Mouse (Mus musculus) liver, embryonic 13.5 days (tissue): ENCODE results near the gene Tbc1d4. TPM values are rescaled to one million over a fixed set of nuclear protein-coding genes. Genes with fewer than 3 reads are reported as not detected.
"Not testable (repeated sequence)": the region's sequence is repeated elsewhere in the genome, so short reads cannot be mapped to it uniquely, and the experiment has no call there.

ENCODE experiments used
- ATAC-seq: fragments of 200-750 bp; cut with Nextera tagmentation; 2 replicates; pipeline ENCODE4 v1.8.0; 2017; ENCODE audit warnings: low read depth, mild to moderate bottlenecking, moderate number of reproducible peaks, moderate library complexity
- DNase-seq: peaks from one replicate; pipeline ENCODE4 v3.0.0; 2022
- H3K27ac ChIP-seq: fragments of 300-500 bp; sonication (generic); 2 replicates; pipeline ENCODE4 v1.5.1; 2015; ENCODE audit warnings: moderate library complexity, mild to moderate bottlenecking, inconsistent platforms
- H3K27me3 ChIP-seq: fragments of 300-500 bp; sonication (generic); 2 replicates; pipeline ENCODE4 v1.6.1; 2015; ENCODE audit warnings: mild to moderate bottlenecking, inconsistent platforms
- H3K36me3 ChIP-seq: fragments of 300-500 bp; sonication (generic); 2 replicates; pipeline ENCODE4 v1.6.1; 2015; ENCODE audit warnings: mild to moderate bottlenecking, inconsistent platforms
- H3K4me1 ChIP-seq: fragments of 300-500 bp; sonication (generic); replicated peaks from 2 replicates; pipeline ENCODE4 v1.6.1; 2015; ENCODE audit warnings: inconsistent platforms
- H3K4me2 ChIP-seq: fragments of 300-500 bp; sonication (generic); 2 replicates; pipeline ENCODE4 v1.6.1; 2015; ENCODE audit warnings: inconsistent platforms, mild to moderate bottlenecking, moderate library complexity
- H3K4me3 ChIP-seq: fragments of 300-500 bp; sonication (generic); replicated peaks from 2 replicates; pipeline ENCODE4 v1.5.1; 2015; ENCODE audit warnings: mild to moderate bottlenecking, inconsistent platforms
- H3K9ac ChIP-seq: fragments of 300-500 bp; sonication (generic); 2 replicates; pipeline ENCODE4 v1.6.1; 2015; ENCODE audit warnings: mild to moderate bottlenecking, inconsistent platforms
- H3K9me3 ChIP-seq: fragments of 300-500 bp; sonication (generic); replicated peaks from 2 replicates; pipeline ENCODE4 v1.6.1; 2016; ENCODE audit warnings: inconsistent platforms
- WGBS: fragments of 180-500 bp; shearing (Covaris S2); methylation state at CpG from one replicate; pipeline ENCODE4 v1.1.7; 2015; ENCODE audit not compliant: insufficient replicate concordance; 5-methylcytosine and 5-hydroxymethylcytosine counted together
- polyA plus RNA-seq: library from polyadenylated mRNA; unstranded; fragments of >200 nt; fragmentation: Nextera tagmentation; extraction: Ambion mirVana; gene quantifications from 2 replicates; pipeline ENCODE4 v1.2.1, GENCODE M21; 2015

Tbc1d4 gene
- polyA plus RNA-seq, 1 experiment from 2014 or later = 1.7 TPM

GRCm38 (mm10) chr14:101594001-101594400, 15.0 kb downstream of the Tbc1d4 start:
- H3K4me3 ChIP-seq = no peak overlapping the region
- H3K4me1 ChIP-seq = no peaks in the 10 kb centered on the region
- no peak overlapping the region for H3K9ac ChIP-seq
- no peaks in the 10 kb centered on the region for H3K36me3 ChIP-seq
- WGBS = 72% methylated on average over 5 of the region's 5 CpGs
- no peaks in the 10 kb centered on the region for H3K27me3 ChIP-seq
- DNase-seq (no peak), ATAC-seq (no peak)
- H3K9me3 ChIP-seq = no peaks in the 10 kb centered on the region
- H3K4me2 ChIP-seq = no peak overlapping the region
- H3K27ac ChIP-seq = no peak overlapping the region

- H3K9me3 ChIP-seq = no peaks in the 10 kb centered on the region
- ATAC-seq (no peak), DNase-seq (no peak)
- no peaks in the 10 kb centered on the region for H3K4me1 ChIP-seq
- H3K4me2 ChIP-seq = no peak overlapping the region
- no peaks in the 10 kb centered on the region for H3K36me3 ChIP-seq
- no peak overlapping the region for H3K27ac ChIP-seq
- 75% methylated on average over 7 of the region's 7 CpGs for WGBS
- H3K9ac ChIP-seq = no peak overlapping the region
- H3K27me3 ChIP-seq = no peaks in the 10 kb centered on the region
- no peak overlapping the region for H3K4me3 ChIP-seq
Observed at GRCm38 (mm10) chr14:101593340-101593739, 15.7 kb downstream of the Tbc1d4 start.

DNA sequence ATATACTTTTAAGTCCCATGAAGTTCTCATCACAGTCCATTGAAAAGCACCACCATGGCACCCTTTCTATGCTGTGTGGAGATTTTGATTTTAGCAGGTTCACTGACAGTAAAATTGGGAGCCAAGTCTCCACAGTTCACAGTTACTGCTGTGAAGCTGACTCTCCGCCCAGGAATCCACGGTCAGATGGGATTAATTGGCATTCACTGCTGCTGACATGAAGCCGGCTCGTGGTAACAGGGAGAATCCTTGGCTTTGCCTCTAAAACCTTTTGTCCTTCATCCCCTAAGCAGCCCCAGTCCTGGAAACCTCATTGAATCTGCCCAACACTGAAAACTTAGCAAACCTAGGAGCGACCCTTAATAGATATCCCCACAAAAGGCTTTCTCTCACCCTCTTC, 17.9 kb downstream of the Tbc1d4 start:
- Histone ChIP-seq H3K4me3 (no peak overlapping the region), H3K27me3 (no peaks in the 10 kb centered on the region), H3K4me1 (no peaks in the 10 kb centered on the region), H3K9ac (no peak overlapping the region), H3K4me2 (no peak overlapping the region), H3K27ac (no peak overlapping the region), H3K9me3 (no peaks in the 10 kb centered on the region), H3K36me3 (no peaks in the 10 kb centered on the region)
- ATAC-seq (no peak), DNase-seq (no peak)
- WGBS = 71% methylated on average over 5 of the region's 5 CpGs

GRCm38 (mm10) chr14:101588209-101588991, 20.6 kb downstream of the Tbc1d4 start:
- ATAC-seq, H3K36me3 ChIP-seq, H3K9ac ChIP-seq, H3K4me3 ChIP-seq, H3K4me2 ChIP-seq, H3K27ac ChIP-seq, H3K4me1 ChIP-seq, H3K27me3 ChIP-seq, DNase-seq, H3K9me3 ChIP-seq: not testable (repeated sequence)
- WGBS = 46% methylated on average over 3 of the region's 4 CpGs

DNA sequence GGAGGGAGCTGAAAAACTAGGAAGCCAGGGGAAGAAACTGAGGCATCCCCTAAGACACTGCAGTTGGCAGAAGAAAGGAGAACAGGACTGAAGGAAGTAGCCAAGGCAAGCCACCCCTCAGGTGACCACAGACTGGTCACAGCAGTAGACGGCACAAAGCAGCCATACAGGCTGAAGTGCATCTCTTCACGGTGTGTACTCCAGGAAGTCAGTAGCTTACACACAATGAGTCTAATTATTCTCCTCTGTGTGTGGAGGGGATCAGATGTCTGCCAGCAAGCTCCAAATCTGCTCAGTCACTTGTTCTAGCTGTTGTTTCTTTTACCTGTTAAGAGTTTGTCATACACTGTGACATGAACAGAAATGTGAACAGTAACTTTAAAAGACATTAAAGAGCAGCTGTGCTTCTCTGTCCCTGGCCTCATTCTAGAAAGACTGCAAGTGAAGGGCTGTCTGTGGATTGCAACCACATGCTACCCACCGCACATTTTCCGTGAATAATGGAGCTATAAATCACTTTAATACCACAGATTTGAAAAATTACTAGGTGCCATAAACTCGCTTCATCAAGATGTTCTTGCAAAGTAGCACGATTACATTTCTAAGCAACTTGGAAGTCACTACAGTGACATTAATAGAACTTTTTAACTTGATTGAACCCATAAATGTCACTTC, 21.5 kb downstream of the Tbc1d4 start:
- H3K4me2 ChIP-seq, H3K27ac ChIP-seq, ATAC-seq, H3K4me3 ChIP-seq, H3K9me3 ChIP-seq, H3K4me1 ChIP-seq, H3K36me3 ChIP-seq, H3K9ac ChIP-seq, DNase-seq, H3K27me3 ChIP-seq: not testable (repeated sequence)
- 63% methylated on average over 5 of the region's 6 CpGs for WGBS

- no peak overlapping the region for H3K27ac ChIP-seq
- no peak overlapping the region for H3K4me3 ChIP-seq
- no peak overlapping the region for H3K9ac ChIP-seq
- ATAC-seq (no peak), DNase-seq (no peak)
- 37% methylated on average over 7 of the region's 7 CpGs for WGBS
- H3K9me3 ChIP-seq = no peaks in the 10 kb centered on the region
- no peak overlapping the region for H3K4me2 ChIP-seq
- no peaks in the 10 kb centered on the region for H3K4me1 ChIP-seq
- no peaks in the 10 kb centered on the region for H3K36me3 ChIP-seq
- no peaks in the 10 kb centered on the region for H3K27me3 ChIP-seq
Observed at GRCm38 (mm10) chr14:101586096-101586495, 22.9 kb downstream of the Tbc1d4 start.

GRCm38 (mm10) chr14:101575651-101576050, 33.3 kb downstream of the Tbc1d4 start:
- H3K27me3 ChIP-seq = no peaks in the 10 kb centered on the region
- no peak overlapping the region for H3K4me2 ChIP-seq
- no peaks in the 10 kb centered on the region for H3K36me3 ChIP-seq
- H3K4me1 ChIP-seq = no peaks in the 10 kb centered on the region
- H3K9ac ChIP-seq = no peak overlapping the region
- ATAC-seq = no peak
- no peak overlapping the region for H3K4me3 ChIP-seq
- 39% methylated on average over 3 of the region's 3 CpGs for WGBS
- H3K27ac ChIP-seq = no peak overlapping the region
- H3K9me3 ChIP-seq = no peaks in the 10 kb centered on the region
- DNase-seq = no peak

GRCm38 (mm10) chr14:101574536-101574935, 34.5 kb downstream of the Tbc1d4 start:
- H3K27me3 ChIP-seq = no peaks in the 10 kb centered on the region
- no peak overlapping the region for H3K4me2 ChIP-seq
- ATAC-seq (no peak), DNase-seq (no peak)
- no peak overlapping the region for H3K27ac ChIP-seq
- H3K9ac ChIP-seq = no peak overlapping the region
- H3K36me3 ChIP-seq = no peaks in the 10 kb centered on the region
- 80% methylated on average over 1 of the region's 1 CpGs for WGBS
- no peak overlapping the region for H3K4me3 ChIP-seq
- H3K4me1 ChIP-seq = no peaks in the 10 kb centered on the region
- no peaks in the 10 kb centered on the region for H3K9me3 ChIP-seq

DNA sequence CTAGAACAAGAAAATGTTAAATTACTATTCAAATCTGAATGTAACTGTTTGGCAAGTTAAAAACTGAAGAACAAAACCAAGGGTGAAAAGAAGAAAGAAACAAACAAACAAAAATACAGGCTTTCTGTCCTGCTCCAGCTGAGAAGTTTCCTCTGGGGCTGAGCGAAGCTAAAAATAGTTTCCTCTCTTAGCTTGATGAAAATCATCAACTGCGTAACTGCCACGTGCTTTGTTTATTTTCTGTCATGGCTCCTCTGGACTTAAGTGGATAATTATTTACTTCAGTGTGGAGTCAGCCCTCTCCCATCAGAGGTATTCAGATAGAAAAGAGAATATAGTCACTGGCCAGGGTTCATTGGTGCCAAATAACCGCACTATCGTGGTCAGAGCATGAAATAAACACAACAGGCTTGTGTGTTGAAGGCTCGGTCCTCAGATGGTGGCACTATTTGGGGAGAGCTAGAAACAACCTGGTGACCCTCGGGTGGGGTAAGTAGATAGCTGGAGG, 35.8 kb downstream of the Tbc1d4 start:
- H3K9ac ChIP-seq = no peak overlapping the region
- no peaks in the 10 kb centered on the region for H3K36me3 ChIP-seq
- H3K27ac ChIP-seq = no peak overlapping the region
- H3K4me1 ChIP-seq = no peaks in the 10 kb centered on the region
- H3K27me3 ChIP-seq = no peaks in the 10 kb centered on the region
- WGBS = 57% methylated on average over 7 of the region's 7 CpGs
- ATAC-seq = no peak
- H3K4me3 ChIP-seq = no peak overlapping the region
- H3K4me2 ChIP-seq = no peak overlapping the region
- no peaks in the 10 kb centered on the region for H3K9me3 ChIP-seq
- DNase-seq = no peak

GRCm38 (mm10) chr14:101568828-101569227, 40.2 kb downstream of the Tbc1d4 start:
- no peak overlapping the region for H3K4me2 ChIP-seq
- no peak for DNase-seq
- ATAC-seq = no peak
- no peak overlapping the region for H3K9ac ChIP-seq
- H3K27ac ChIP-seq = no peak overlapping the region
- no peaks in the 10 kb centered on the region for H3K4me1 ChIP-seq
- 67% methylated on average over 2 of the region's 2 CpGs for WGBS
- no peak overlapping the region for H3K4me3 ChIP-seq
- H3K27me3 ChIP-seq = no peaks in the 10 kb centered on the region
- no peaks in the 10 kb centered on the region for H3K36me3 ChIP-seq
- no peaks in the 10 kb centered on the region for H3K9me3 ChIP-seq

GRCm38 (mm10) chr14:101566717-101567116, 42.3 kb downstream of the Tbc1d4 start:
- ATAC-seq = no peak
- no peak overlapping the region for H3K9ac ChIP-seq
- H3K36me3 ChIP-seq = no peaks in the 10 kb centered on the region
- H3K4me3 ChIP-seq = no peak overlapping the region
- H3K4me2 ChIP-seq = no peak overlapping the region
- no peak overlapping the region for H3K27ac ChIP-seq
- no peaks in the 10 kb centered on the region for H3K9me3 ChIP-seq
- no peak for DNase-seq
- WGBS = 86% methylated on average over 2 of the region's 2 CpGs
- no peaks in the 10 kb centered on the region for H3K27me3 ChIP-seq
- no peaks in the 10 kb centered on the region for H3K4me1 ChIP-seq

DNA sequence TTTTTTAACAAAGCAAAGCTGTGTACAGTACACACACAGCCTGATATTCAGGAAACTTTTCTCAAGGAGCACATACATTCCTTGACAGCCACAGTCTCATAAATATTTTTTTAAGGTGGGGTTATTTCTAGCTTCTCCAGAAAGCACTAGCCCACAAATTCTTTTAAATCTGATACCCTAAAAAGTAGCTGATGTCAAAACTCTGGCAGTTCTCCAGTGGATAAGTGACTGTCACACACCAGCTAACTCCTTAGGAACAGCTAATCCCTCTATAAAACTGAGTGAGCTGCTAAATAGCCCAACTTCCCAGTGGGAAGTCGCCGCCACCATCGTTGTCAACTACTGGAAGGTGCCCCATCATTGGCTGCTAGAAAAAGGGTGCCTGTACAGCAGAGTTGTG, 43.3 kb downstream of the Tbc1d4 start:
- Histone ChIP-seq H3K9ac (no peak overlapping the region), H3K9me3 (no peaks in the 10 kb centered on the region), H3K27me3 (no peaks in the 10 kb centered on the region), H3K4me1 (no peaks in the 10 kb centered on the region), H3K36me3 (no peaks in the 10 kb centered on the region), H3K27ac (no peak overlapping the region), H3K4me3 (no peak overlapping the region), H3K4me2 (no peak overlapping the region)
- DNase-seq (no peak), ATAC-seq (no peak)
- WGBS = 60% methylated on average over 3 of the region's 3 CpGs
